Comparison of ENCODE assay signal across 12 mouse cellular contexts in the genomic region with DNA sequence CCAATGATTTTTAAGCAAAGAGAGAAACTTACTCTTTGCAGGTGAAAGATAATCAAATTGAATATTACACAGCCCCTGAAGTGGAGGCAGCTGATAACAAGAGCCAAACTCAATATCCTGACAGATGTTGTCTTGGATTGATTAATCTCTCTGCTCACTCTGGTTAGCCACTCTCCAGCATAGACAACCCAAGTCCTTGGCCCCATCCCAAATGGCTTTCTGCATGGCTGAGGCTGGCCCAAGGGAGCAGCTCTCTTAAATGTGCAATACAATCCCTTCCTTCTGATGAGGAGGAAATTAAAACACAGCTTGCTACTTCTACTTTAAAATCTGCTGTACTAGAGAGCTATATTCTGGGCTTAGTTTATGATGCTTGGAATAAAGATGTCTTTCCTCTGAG.
A peak's percentile ranks its signal among the peaks of the same experiment; 100 is the strongest.
DNase-seq lines count a peak whose midpoint lies in the region; ATAC-seq and TF ChIP-seq lines count a peak whose summit lies in the region.
"Had no signal": no experiment of that assay in that cellular context is flagged by ENCODE, and none has a peak within 500 bp of the region (broad histone marks: within the 10 kb centered on the region; RNA-seq: fewer than 3 reads in every experiment).

No protein-coding gene starts in this region.

- TF ChIP-seq CTCF in cerebellum, adult 2 months (IDR thresholded peaks at IDR 0.05; ENCODE audit: borderline replicate concordance, insufficient read depth, low read depth, low read length): no peak

- TF ChIP-seq POLR2A in cerebellum, adult 2 months (IDR thresholded peaks at IDR 0.05; ENCODE audit: borderline replicate concordance, insufficient read depth, low read length): no peak

- no peak overlapping the region for H3K27ac ChIP-seq in cerebellum, adult 2 months (ENCODE audit: insufficient read depth, low read length)

- DNase-seq in heart, adult 8-10 months (ENCODE audit: low spot score): peak; percentile 23
- no peak for DNase-seq in heart, postnatal 25 days (ENCODE audit: low spot score)
- peak; percentile 72 for DNase-seq in brain, adult 2 months (ENCODE audit: low read depth, low spot score)
- DNase-seq in cerebellum, adult 2 months: peak; percentile 59 to 68
- DNase-seq in heart, adult 9 months (ENCODE audit: low spot score in 2 of 2): peak; percentile 38 to 51
- no peak for DNase-seq in adrenal gland, postnatal 25 days
- DNase-seq: kidney, adult 8-10 months; lung, postnatal 4 days; right cerebral cortex, postnatal 14 days; thymus, postnatal 36 days had no signal

- no peak overlapping the region for H3K4me3 ChIP-seq in cerebellum, adult 2 months (replicated peaks; ENCODE audit: insufficient read depth, low read depth, low read length)

- H3K4me1 ChIP-seq in cerebellum, adult 2 months (ENCODE audit: control insufficient read depth, insufficient read depth, low read length): peaks cover 9% of the 10 kb centered on the region; the same call in 1 of the 2 replicates

- no peak for ATAC-seq in granulocyte monocyte progenitor cell, adult 5-6 weeks (replicated peaks; ENCODE audit: poor library complexity, severe bottlenecking)
- ATAC-seq: midbrain, embryonic 16.5 days had no signal

- H3K27me3 ChIP-seq in cerebellum, adult 2 months (ENCODE audit: control insufficient read depth, insufficient read depth, low read length): no peaks in the 10 kb centered on the region

- intact Hi-C loops in heart, postnatal 25 days (cut with DNase I): no loop called here

Comparison
In these comparisons a context has a peak if more than half of its experiments do, and no peak if none do; other contexts are left out.
1. DNase-seq: peak in heart, adult 8-10 months (single experiment), brain, adult 2 months (single experiment), cerebellum, adult 2 months (2 of 2) and heart, adult 9 months (2 of 2); none in heart, postnatal 25 days (single experiment) and adrenal gland, postnatal 25 days (single experiment).